Mouse (Mus musculus): ENCODE data around the gene 2010003K11Rik. TPM values are rescaled to one million over a fixed set of nuclear protein-coding genes. Genes with fewer than 3 reads are reported as not detected.

2010003K11Rik gene
- total and polyA plus RNA-seq, 3 experiments = not detected

- no peak for TF ChIP-seq PAX5 (IDR thresholded peaks at IDR 0.05; ENCODE audit: low read length)
Measured at GRCm38 (mm10) chr19:4509986-4510963, 11.9 kb upstream of the 2010003K11Rik start, which contains the start of gene Pcx (continued).

- peaks cover 0 to 28% of the 10 kb centered on the region in 2 experiments; a peak in 2 of 4 replicates for H3K4me1 ChIP-seq (ENCODE audit: control insufficient read depth in 1 of 2, insufficient read depth in 2 of 2)
- no peak overlapping the region for H3K27ac ChIP-seq (ENCODE audit: insufficient read depth, low read depth)
- H3K36me3 ChIP-seq (replicated peaks in 1 of 2; ENCODE audit: control insufficient read depth in 1 of 2, insufficient read depth in 1 of 2, low read length in 1 of 2) = no peaks in the 10 kb centered on the region
- peak; percentile 14 for DNase-seq (ENCODE audit: extremely low read depth)
- TF ChIP-seq ZNF384 (IDR thresholded peaks at IDR 0.05; ENCODE audit: low read depth, low read length) (peak; percentile 38; the same call in 1 of the 2 replicates), NRF1 (IDR thresholded peaks at IDR 0.05; ENCODE audit: low read depth, low read length) (no peak), RAD21 (IDR thresholded peaks at IDR 0.05; ENCODE audit: low read depth, low read length) (no peak), ELF1 (IDR thresholded peaks at IDR 0.05; ENCODE audit: low read depth, low read length) (no peak), GABPA (IDR thresholded peaks at IDR 0.05; ENCODE audit: insufficient replicate concordance, low read depth, low read length) (no peak), MAZ (IDR thresholded peaks at IDR 0.05; ENCODE audit: low read depth, low read length) (no peak), ETS1 (conservative IDR thresholded peaks at IDR 0.05; ENCODE audit: low read depth, low read length) (peak; percentile 29; the same call in 1 of the 2 replicates)
- H3K9ac ChIP-seq (ENCODE audit: insufficient read depth, low read depth) = no peak overlapping the region
- H3K9me3 ChIP-seq (replicated peaks; ENCODE audit: low read length) = no peaks in the 10 kb centered on the region
- in situ Hi-C loops (cut with MboI; ENCODE audit: low pct_ligation_motif_present, low pct_unique_long_range_greater_than_20kb, low sequenced_read_pairs) (no loop called here), dilution Hi-C loops (cut with MboI; ENCODE audit: extremely low pct_ligation_motif_present, extremely low pct_unique_long_range_greater_than_20kb, low sequenced_read_pairs) (no loop called here)
- no peak overlapping the region for H3K4me2 ChIP-seq (ENCODE audit: insufficient read depth, low read depth, poor library complexity, severe bottlenecking)
- H3K4me3 ChIP-seq (replicated peaks in 1 of 3; ENCODE audit: low read depth in 2 of 3, low read length in 2 of 3, poor library complexity in 1 of 3) = no peak overlapping the region
- peaks cover 2% of the 10 kb centered on the region for H3K27me3 ChIP-seq (replicated peaks)
- no peaks in the 10 kb centered on the region for H3K79me2 ChIP-seq (replicated peaks; ENCODE audit: control insufficient read depth, extremely low read depth, insufficient read depth, poor library complexity, severe bottlenecking)
Measured at GRCm38 (mm10) chr19:4507746-4508145, 9.4 kb upstream of the 2010003K11Rik start.

- peaks cover 0 to 20% of the 10 kb centered on the region in 2 experiments; a peak in 2 of 4 replicates for H3K4me1 ChIP-seq (ENCODE audit: control insufficient read depth in 1 of 2, insufficient read depth in 2 of 2)
- no peak overlapping the region for H3K9ac ChIP-seq (ENCODE audit: insufficient read depth, low read depth)
- no peak overlapping the region for H3K4me3 ChIP-seq (replicated peaks in 1 of 3; ENCODE audit: low read depth in 2 of 3, low read length in 2 of 3, poor library complexity in 1 of 3)
- no peaks in the 10 kb centered on the region for H3K9me3 ChIP-seq (replicated peaks; ENCODE audit: low read length)
- H3K27me3 ChIP-seq (replicated peaks) = peaks cover 2% of the 10 kb centered on the region
- no peak overlapping the region for H3K4me2 ChIP-seq (ENCODE audit: insufficient read depth, low read depth, poor library complexity, severe bottlenecking)
- no peak overlapping the region for H3K27ac ChIP-seq (ENCODE audit: insufficient read depth, low read depth)
- no peak for DNase-seq (ENCODE audit: extremely low read depth)
- H3K79me2 ChIP-seq (replicated peaks; ENCODE audit: control insufficient read depth, extremely low read depth, insufficient read depth, poor library complexity, severe bottlenecking) = no peaks in the 10 kb centered on the region
- H3K36me3 ChIP-seq (replicated peaks in 1 of 2; ENCODE audit: control insufficient read depth in 1 of 2, insufficient read depth in 1 of 2, low read length in 1 of 2) = no peaks in the 10 kb centered on the region
- in situ Hi-C loops (cut with MboI; ENCODE audit: low pct_ligation_motif_present, low pct_unique_long_range_greater_than_20kb, low sequenced_read_pairs) = no loop called here
- dilution Hi-C loops (cut with MboI; ENCODE audit: extremely low pct_ligation_motif_present, extremely low pct_unique_long_range_greater_than_20kb, low sequenced_read_pairs) = no loop called here
- no peak for TF ChIP-seq NELFE (IDR thresholded peaks at IDR 0.05; ENCODE audit: low read depth, low read length)
- TF ChIP-seq MAX (IDR thresholded peaks at IDR 0.05; ENCODE audit: low read length) = no peak
- TF ChIP-seq RAD21 (IDR thresholded peaks at IDR 0.05; ENCODE audit: low read depth, low read length) = no peak
- no peak for TF ChIP-seq GABPA (IDR thresholded peaks at IDR 0.05; ENCODE audit: insufficient replicate concordance, low read depth, low read length)
- no peak for TF ChIP-seq SIN3A (IDR thresholded peaks at IDR 0.05; ENCODE audit: low read length)
- TF ChIP-seq CTCF (conservative IDR thresholded peaks at IDR 0.05 in 1 of 2, IDR thresholded peaks at IDR 0.05 in 1 of 2; ENCODE audit: low read depth in 2 of 2, low read length in 2 of 2) = no peak
- no peak for TF ChIP-seq TCF12 (IDR thresholded peaks at IDR 0.05; ENCODE audit: low read depth, low read length)
- no peak for TF ChIP-seq MEF2A (IDR thresholded peaks at IDR 0.05; ENCODE audit: borderline replicate concordance, low read depth, low read length)
- TF ChIP-seq ZC3H11A (IDR thresholded peaks at IDR 0.05; ENCODE audit: low read depth, low read length) = no peak
- TF ChIP-seq ZMIZ1 (IDR thresholded peaks at IDR 0.05; ENCODE audit: low read depth, low read length) = no peak
- no peak for TF ChIP-seq POLR2A (IDR thresholded peaks at IDR 0.05; ENCODE audit: low read depth, low read length)
- TF ChIP-seq UBTF (IDR thresholded peaks at IDR 0.05; ENCODE audit: low read depth, low read length) = no peak
- TF ChIP-seq SMC3 (IDR thresholded peaks at IDR 0.05; ENCODE audit: low read depth, low read length) = no peak
- TF ChIP-seq CHD2 (IDR thresholded peaks at IDR 0.05; ENCODE audit: low read length) = no peak
Measured at GRCm38 (mm10) chr19:4504830-4505229, 6.4 kb upstream of the 2010003K11Rik start.
